Mouse (Mus musculus) stomach, embryonic 15.5 days (tissue): ENCODE measurements around the gene Scarb1. TPM values are rescaled to one million over a fixed set of nuclear protein-coding genes. Genes with fewer than 3 reads are reported as not detected.

Experiments
- ATAC-seq: fragments of 200-750 bp; cut with Nextera tagmentation; 2 replicates; pipeline ENCODE4 v1.8.0; 2017; ENCODE audit warnings: low read depth, moderate number of reproducible peaks, moderate TSS enrichment; ENCODE audit not compliant: insufficient read depth, low FRiP score
- H3K27ac ChIP-seq: fragments of 300-500 bp; sonication (generic); 2 replicates; pipeline ENCODE4 v1.5.1; 2015; ENCODE audit warnings: mild to moderate bottlenecking, inconsistent platforms
- H3K27me3 ChIP-seq: fragments of 300-500 bp; sonication (generic); replicated peaks from 2 replicates; pipeline ENCODE4 v1.6.1; 2015; ENCODE audit warnings: inconsistent platforms
- H3K36me3 ChIP-seq: fragments of 300-500 bp; sonication (generic); 2 replicates; pipeline ENCODE4 v1.6.1; 2015; ENCODE audit warnings: inconsistent platforms
- H3K4me1 ChIP-seq: fragments of 300-500 bp; sonication (generic); 2 replicates; pipeline ENCODE4 v1.6.1; 2015; ENCODE audit warnings: inconsistent platforms
- H3K4me2 ChIP-seq: fragments of 300-500 bp; sonication (generic); 2 replicates; pipeline ENCODE4 v1.6.1; 2015; ENCODE audit warnings: mild to moderate bottlenecking, inconsistent platforms
- H3K4me3 ChIP-seq: fragments of 300-500 bp; sonication (generic); replicated peaks from 2 replicates; pipeline ENCODE4 v1.5.1; 2015; ENCODE audit warnings: inconsistent platforms
- H3K9ac ChIP-seq: fragments of 300-500 bp; sonication (generic); 2 replicates; pipeline ENCODE4 v1.6.1; 2015; ENCODE audit warnings: inconsistent platforms
- H3K9me3 ChIP-seq: fragments of 300-500 bp; sonication (generic); 2 replicates; pipeline ENCODE4 v1.6.1; 2016; ENCODE audit warnings: inconsistent platforms
- WGBS: fragments of 180-500 bp; shearing (Covaris S2); methylation state at CpG from one replicate; pipeline ENCODE4 v1.1.7; 2015; 5-methylcytosine and 5-hydroxymethylcytosine counted together
- polyA plus RNA-seq: library from polyadenylated mRNA; unstranded; fragments of >200 nt; fragmentation: Nextera tagmentation; extraction: Ambion mirVana; gene quantifications from 2 replicates; pipeline ENCODE4 v1.2.1, GENCODE M21; 2015

The Scarb1 gene
- polyA plus RNA-seq, 1 experiment from 2014 or later = 61.9 TPM

DNA sequence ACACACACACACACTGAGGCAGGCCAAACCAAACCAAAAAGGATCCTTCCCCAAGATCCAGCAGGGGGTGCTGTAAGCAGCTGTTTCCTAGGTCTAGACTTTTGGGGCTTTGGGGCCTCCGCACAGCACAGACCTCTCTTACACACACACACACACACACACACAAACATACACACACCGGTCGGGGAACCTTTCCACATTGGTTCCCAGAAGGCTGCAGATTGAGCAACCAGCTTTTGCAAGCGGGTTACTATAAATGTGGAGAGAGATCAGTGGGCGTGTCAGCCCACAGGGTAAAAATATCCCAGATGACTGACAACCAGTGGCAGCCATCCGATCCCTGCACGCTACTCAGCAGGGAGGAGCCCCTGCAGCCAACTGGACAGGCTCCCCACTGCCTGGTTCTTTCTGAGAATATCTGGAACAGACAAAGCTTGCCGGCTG is 67.2 kb downstream of the Scarb1 start:
- no peak overlapping the region for H3K4me2 ChIP-seq
- no peak overlapping the region for H3K4me3 ChIP-seq
- 18% methylated on average over 8 of the region's 8 CpGs for WGBS
- peaks cover 13% of the 10 kb centered on the region; the same call in 1 of the 2 replicates for H3K4me1 ChIP-seq
- no peak overlapping the region for H3K9ac ChIP-seq
- H3K9me3 ChIP-seq = no peaks in the 10 kb centered on the region
- no peaks in the 10 kb centered on the region for H3K36me3 ChIP-seq
- peak; percentile 42; the same call in 1 of the 2 replicates for ATAC-seq
- H3K27ac ChIP-seq = no peak overlapping the region
- H3K27me3 ChIP-seq = no peaks in the 10 kb centered on the region

DNA sequence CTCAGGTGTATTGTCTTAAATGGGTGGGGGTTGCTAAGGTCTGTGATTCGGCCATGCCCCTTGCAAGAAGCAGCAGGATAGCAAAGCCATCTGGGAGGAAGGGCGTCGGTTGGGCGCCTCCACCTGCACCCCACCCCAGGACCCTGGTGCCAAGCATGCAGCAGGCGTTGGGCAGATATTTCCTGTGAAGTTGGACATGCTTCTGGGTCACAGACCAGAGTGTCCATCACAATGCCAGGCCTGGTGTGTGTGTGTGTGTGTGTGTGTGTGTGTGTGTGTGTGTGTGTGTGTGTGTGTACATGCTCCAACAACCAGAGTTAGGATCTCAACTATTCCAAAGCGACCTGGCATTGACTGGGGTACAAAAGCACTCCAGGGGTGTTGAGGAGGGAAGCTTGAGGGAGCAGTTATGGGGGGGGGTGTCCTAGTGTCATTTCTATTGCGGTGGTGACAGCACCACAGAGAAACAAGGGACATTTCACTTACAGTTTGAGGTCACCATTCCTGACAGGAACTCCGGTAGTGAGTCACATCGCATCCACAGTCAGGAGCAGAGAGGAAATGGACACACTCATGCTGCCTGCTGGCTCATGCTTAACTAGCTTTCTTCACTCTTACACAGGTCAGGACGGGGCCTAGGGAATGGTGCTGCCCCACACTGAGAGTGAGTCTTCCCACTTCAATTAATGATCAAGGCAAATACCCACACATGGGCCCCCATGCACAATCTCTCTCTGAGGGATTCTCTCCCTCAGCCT is 68.5 kb downstream of the Scarb1 start:
- ATAC-seq = no peak
- no peak overlapping the region for H3K4me3 ChIP-seq
- no peaks in the 10 kb centered on the region for H3K9me3 ChIP-seq
- WGBS = 77% methylated on average over 10 of the region's 10 CpGs
- H3K4me1 ChIP-seq = peaks cover 23% of the 10 kb centered on the region
- H3K4me2 ChIP-seq = no peak overlapping the region
- H3K36me3 ChIP-seq = no peaks in the 10 kb centered on the region
- H3K9ac ChIP-seq = no peak overlapping the region
- H3K27me3 ChIP-seq = no peaks in the 10 kb centered on the region
- no peak overlapping the region for H3K27ac ChIP-seq

DNA sequence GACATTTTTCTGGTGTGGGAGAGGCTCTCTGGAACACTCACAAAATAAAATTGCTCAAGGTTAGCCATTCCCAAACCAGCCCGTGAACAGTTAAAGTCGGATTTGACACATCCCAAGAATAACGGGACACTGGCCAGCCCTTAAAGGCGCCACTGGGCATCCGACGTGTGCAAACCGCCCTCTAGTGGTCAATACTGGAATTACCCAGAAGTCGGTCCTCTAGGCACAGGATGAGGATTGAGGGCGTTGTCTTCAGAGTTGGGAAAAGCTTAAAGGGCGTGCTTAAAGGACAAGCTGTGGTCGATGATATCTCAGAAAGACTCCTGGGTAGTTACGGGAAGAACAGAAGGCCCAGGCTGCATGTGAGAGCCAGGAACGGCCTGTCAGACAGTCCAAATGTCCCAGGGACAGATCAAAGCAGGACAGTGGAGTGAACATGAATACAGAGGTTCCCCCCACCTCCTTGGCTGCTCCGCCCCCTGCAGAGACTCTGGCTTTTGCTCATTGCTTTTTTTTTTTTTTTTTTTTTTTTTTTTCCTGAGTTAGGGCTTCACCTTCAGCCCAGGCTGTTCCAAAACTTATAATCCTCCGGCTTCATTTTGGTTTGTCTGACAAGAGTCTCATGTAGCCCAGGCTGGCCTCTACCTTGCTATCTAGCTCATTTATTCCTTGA is 69.2 kb downstream of the Scarb1 start:
- peaks cover 29% of the 10 kb centered on the region for H3K4me1 ChIP-seq
- 0 out of 2 replicates have a peak overlapping the region, but pooled peaks have one; percentile 29 for H3K4me2 ChIP-seq
- H3K36me3 ChIP-seq = no peaks in the 10 kb centered on the region
- H3K4me3 ChIP-seq = no peak overlapping the region
- ATAC-seq = peak; percentile 35; the same call in 1 of the 2 replicates
- 13% methylated on average over 15 of the region's 15 CpGs for WGBS
- no peak overlapping the region for H3K27ac ChIP-seq
- H3K9me3 ChIP-seq = no peaks in the 10 kb centered on the region
- no peaks in the 10 kb centered on the region for H3K27me3 ChIP-seq
- no peak overlapping the region for H3K9ac ChIP-seq

DNA sequence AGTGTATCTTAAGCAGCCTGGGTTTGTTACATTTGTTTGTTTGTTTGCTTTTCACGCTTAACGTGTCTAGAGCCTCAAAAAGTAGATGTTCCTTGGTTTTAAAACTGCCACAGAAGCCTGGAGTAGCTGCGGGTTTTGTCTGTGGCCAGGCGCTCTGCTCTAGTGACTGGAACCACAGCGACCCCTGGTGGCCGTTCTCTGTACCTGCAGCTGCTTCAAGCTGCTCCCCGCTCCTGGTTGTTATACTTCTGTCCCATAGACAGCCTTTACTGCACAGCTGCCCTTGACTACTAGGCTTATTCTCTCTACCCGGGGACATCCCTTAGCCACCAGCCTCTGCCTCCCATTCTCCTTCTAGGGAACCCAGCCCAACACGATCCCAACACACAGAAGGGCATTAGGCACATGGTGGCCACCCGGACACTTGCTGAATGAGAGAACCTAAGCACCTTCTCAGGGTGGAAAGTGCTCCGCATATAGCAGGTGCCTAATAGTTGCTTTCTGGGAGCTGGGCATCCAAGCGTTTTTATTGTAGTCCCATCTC is 70.2 kb downstream of the Scarb1 start:
- Histone ChIP-seq H3K4me2 (no peak overlapping the region), H3K9me3 (no peaks in the 10 kb centered on the region), H3K36me3 (no peaks in the 10 kb centered on the region), H3K9ac (no peak overlapping the region), H3K4me1 (peaks cover 29% of the 10 kb centered on the region), H3K27me3 (no peaks in the 10 kb centered on the region), H3K27ac (no peak overlapping the region), H3K4me3 (no peak overlapping the region)
- ATAC-seq = no peak
- 15% methylated on average over 12 of the region's 12 CpGs for WGBS

DNA sequence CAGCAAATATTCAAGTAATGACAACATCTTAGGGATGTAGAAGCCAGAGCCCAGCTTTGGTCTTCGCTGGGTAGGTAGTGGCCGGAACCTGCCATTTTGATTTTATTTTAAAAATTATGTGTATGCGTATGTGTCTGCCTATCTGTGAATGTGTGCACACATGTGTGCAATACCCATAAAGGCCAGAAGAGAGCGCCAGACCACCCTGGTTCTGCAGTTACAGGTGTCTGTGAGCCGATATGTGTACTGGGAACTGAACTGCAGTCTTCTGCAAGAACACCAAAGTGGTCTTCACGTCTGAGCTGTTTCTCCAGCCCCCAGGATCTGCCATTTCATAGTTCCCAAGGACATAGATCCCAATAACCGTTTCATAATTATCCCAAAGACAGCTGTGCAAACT is 71.1 kb downstream of the Scarb1 start:
- Histone ChIP-seq H3K27ac (no peak overlapping the region), H3K4me2 (no peak overlapping the region), H3K9ac (no peak overlapping the region), H3K36me3 (no peaks in the 10 kb centered on the region), H3K4me1 (peaks cover 32% of the 10 kb centered on the region), H3K9me3 (no peaks in the 10 kb centered on the region), H3K27me3 (no peaks in the 10 kb centered on the region), H3K4me3 (no peak overlapping the region)
- no peak for ATAC-seq
- WGBS = 86% methylated on average over 7 of the region's 7 CpGs

DNA sequence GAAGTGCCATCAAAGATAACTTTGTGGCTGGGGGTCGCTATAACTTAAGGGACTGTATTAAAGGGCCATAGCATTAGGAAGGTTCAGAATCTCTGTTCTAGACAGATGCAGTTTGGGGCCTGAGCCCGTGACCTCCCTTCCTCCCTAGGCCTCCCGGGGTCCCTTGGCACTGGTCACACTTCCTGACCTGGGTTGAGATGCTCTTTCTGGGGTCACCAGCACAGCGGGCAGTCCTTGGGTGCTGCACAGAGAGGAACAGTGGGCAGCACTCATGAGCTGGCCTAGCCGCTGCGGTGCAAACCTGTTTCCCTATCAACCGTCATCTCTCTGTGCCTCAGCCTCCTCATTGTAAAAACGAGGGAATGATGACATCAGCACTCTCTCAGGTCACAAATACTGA is 71.5 kb downstream of the Scarb1 start:
- H3K27me3 ChIP-seq = no peaks in the 10 kb centered on the region
- no peak overlapping the region for H3K4me3 ChIP-seq
- no peak overlapping the region for H3K4me2 ChIP-seq
- peaks cover 37% of the 10 kb centered on the region for H3K4me1 ChIP-seq
- 91% methylated on average over 8 of the region's 8 CpGs for WGBS
- ATAC-seq = no peak
- H3K9ac ChIP-seq = no peak overlapping the region
- H3K9me3 ChIP-seq = no peaks in the 10 kb centered on the region
- H3K27ac ChIP-seq = no peak overlapping the region
- no peaks in the 10 kb centered on the region for H3K36me3 ChIP-seq

DNA sequence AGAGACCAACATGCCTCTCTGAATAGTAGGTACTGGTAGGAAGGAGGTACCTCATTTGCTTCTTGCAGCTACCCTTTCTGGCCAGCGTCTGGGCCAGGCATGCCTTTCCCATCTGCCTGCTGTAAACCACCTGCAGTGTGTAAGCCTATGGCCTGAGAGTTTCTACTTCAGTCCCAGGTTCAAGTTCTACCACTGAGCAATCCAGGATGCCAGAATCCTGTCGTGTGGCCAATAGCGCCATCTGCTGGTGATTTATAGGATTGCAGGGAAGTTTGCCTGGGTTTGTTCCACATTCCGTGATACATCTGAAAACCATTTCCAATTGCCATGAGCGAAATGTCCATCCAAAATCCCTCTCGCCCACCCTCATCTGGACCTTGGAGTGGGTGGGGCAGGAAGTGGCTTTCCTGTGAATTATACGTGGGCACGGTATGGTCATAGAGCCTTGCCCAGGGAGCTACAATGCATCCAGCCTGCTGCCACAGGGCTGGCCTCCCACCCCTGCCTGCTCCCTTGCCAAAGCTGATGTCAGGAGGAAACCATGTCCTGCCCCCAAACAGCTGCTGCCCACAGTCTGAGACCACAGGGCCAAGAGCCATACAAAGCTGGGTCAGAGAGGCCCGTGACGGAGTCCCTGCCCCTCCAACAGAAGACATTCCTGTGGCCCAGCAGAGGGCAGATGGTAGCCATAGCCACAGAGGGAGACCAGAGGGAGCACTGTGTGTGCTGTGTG is 72.7 kb downstream of the Scarb1 start:
- 0 out of 2 replicates have a peak overlapping the region, but pooled peaks have one; percentile 5 for H3K4me3 ChIP-seq

DNA sequence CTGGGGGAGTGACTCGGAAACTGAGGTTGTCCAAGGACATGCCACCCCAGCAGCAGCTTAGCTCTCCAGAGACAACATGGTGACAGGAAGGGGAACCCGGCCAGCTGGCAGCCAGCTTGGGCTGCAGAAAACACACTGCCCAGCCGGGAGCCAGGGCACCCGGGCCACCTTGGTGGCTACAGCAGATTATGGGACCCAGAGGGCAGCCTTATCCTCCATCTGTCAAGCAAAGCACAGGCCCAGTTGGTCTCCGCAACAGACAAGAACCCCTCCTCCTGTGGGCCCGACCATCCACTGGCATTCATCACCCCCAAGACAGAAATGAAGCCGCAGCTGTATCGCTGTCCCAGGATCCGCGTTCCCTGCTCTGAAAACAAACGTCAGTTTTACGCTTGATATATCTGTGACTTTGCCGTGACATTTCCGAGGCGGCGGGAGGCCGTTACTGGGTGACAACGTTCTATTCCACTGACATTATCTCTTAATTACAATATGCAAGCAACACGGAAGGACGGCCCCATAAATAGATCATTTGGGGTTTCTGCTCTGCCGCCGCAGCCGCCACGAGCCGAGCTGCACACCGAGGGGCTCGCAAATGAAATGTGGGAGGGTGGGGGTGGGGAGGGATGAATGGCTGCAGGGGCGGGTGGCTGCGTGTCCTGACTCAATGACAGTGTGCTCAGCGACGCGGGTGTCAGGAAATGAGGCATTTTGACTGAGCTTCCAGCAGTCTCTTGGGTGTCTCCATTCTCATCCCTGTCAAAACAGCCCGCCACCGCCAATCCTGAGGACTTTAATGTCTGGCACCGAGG is 73.5 kb downstream of the Scarb1 start:
- H3K9ac ChIP-seq = no peak overlapping the region
- H3K27ac ChIP-seq = no peak overlapping the region
- 25% methylated on average over 35 of the region's 35 CpGs for WGBS
- H3K4me3 ChIP-seq = 0 out of 2 replicates have a peak overlapping the region, but pooled peaks have one; percentile 5
- peak overlapping the region; percentile 43 for H3K4me2 ChIP-seq
- no peaks in the 10 kb centered on the region for H3K36me3 ChIP-seq
- H3K9me3 ChIP-seq = no peaks in the 10 kb centered on the region
- H3K4me1 ChIP-seq = peaks cover 38% of the 10 kb centered on the region
- ATAC-seq = no peak
- no peaks in the 10 kb centered on the region for H3K27me3 ChIP-seq

More for the DNA sequence above, 72.7 kb downstream of the Scarb1 start:
- no peak for ATAC-seq
- Histone ChIP-seq H3K4me1 (peaks cover 33% of the 10 kb centered on the region), H3K27me3 (no peaks in the 10 kb centered on the region), H3K4me2 (peak overlapping the region; percentile 43; the same call in 1 of the 2 replicates), H3K9ac (no peak overlapping the region), H3K9me3 (no peaks in the 10 kb centered on the region), H3K36me3 (no peaks in the 10 kb centered on the region), H3K27ac (no peak overlapping the region)
- 19% methylated on average over 10 of the region's 10 CpGs for WGBS

DNA sequence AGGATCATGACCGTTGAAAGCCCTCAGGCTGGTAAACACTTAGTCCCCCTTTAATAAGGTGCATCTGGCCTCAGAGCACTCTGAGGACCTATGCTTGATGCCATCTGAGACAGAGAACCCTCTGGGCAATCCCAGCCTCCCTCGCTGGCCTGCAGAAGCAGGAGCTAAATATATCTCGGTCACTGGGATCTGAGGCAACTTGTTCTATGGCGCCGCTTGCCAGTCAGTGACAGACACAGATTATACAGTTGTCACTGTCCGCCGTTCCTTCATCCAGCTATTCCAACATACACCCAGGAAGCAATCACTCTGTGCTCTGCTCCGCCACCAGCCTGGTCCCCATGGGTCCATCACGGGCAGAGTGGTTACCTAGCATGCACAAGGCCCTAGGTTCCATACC is 74.8 kb downstream of the Scarb1 start:
- Histone ChIP-seq H3K27me3 (no peaks in the 10 kb centered on the region), H3K4me3 (no peak overlapping the region), H3K27ac (no peak overlapping the region), H3K9me3 (no peaks in the 10 kb centered on the region), H3K4me1 (peaks cover 37% of the 10 kb centered on the region), H3K4me2 (no peak overlapping the region), H3K36me3 (no peaks in the 10 kb centered on the region), H3K9ac (no peak overlapping the region)
- no peak for ATAC-seq
- WGBS = 76% methylated on average over 9 of the region's 9 CpGs

DNA sequence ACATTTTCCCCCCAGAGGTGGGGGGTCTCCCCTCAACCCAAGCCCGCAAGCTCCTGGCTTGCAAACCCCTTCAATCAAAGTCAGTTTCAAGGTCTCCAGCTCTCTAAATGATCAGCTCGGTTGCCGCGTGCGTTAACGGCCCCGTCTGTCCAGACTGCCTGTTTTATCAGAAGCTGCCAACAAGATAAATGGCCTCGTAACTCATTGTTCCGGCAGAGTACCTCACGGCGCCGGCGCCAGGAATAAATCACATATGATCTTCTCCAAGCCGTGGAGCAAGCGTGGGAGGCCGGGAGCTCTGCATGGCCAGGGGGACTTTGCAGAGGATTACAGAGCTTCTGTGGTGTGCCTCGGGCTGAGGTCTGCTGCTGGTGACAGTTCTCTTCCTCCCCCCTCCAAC is 76.2 kb downstream of the Scarb1 start:
- Histone ChIP-seq H3K4me3 (no peak overlapping the region), H3K27ac (0 out of 2 replicates have a peak overlapping the region, but pooled peaks have one; percentile 4), H3K36me3 (no peaks in the 10 kb centered on the region), H3K4me1 (peaks cover 32% of the 10 kb centered on the region), H3K9ac (no peak overlapping the region), H3K9me3 (no peaks in the 10 kb centered on the region), H3K27me3 (no peaks in the 10 kb centered on the region), H3K4me2 (peak overlapping the region; percentile 9; the same call in 1 of the 2 replicates)
- 7% methylated on average over 17 of the region's 17 CpGs for WGBS
- 0 out of 2 replicates have a peak, but pooled peaks have one; percentile 6 for ATAC-seq

DNA sequence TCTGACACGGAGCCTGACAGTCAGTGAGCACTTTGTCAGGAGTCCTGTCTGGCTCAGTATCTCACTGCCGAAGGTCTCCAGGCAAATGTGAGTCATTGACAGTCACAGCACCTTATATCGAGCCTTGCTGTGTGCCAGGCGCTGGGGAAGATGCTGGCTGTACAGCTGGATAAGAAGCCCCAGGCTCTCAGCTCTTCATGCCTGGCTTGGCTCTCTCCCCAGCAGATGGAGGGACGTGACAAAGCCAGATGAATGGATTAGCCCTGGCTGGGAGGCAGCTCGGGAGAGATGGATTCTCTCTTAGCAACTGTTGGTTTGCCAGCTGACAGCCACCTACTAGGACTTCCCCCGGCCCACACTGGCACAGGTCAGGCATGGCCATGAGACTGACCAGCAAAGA is 78.3 kb downstream of the Scarb1 start:
- no peak overlapping the region for H3K4me3 ChIP-seq
- no peak for ATAC-seq
- 45% methylated on average over 7 of the region's 7 CpGs for WGBS

More for the DNA sequence above, 78.3 kb downstream of the Scarb1 start:
- Histone ChIP-seq H3K9ac (no peak overlapping the region), H3K27ac (no peak overlapping the region), H3K36me3 (no peaks in the 10 kb centered on the region), H3K4me2 (no peak overlapping the region), H3K4me1 (peaks cover 23% of the 10 kb centered on the region), H3K27me3 (no peaks in the 10 kb centered on the region), H3K9me3 (no peaks in the 10 kb centered on the region)
